Mouse (Mus musculus) heart, adult 11 months (tissue): ENCODE measurements around the gene Cnot6.

ENCODE experiments used
- DNase-seq: peaks from one replicate; pipeline ENCODE4 v3.0.0; 2022

Gene Cnot6

DNA sequence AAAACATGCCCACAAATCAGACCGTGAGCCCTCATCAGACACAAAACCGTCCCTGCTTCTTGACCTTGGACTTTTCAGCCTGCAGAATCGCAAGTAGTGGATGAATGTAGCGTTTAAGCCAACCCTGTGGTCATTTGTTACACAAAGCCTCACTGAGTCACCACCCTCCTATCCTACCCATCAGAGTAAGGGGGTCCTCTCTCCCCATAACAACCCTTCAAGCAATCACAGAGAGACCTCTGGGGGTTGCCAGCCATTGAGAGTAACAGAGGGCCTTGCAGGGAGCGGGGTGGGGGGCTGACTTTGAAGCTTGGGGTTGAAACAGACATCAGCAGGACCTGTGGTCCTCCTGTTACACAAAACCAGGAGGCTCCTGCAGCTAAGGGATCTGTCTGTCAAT, 57.9 kb downstream of the Cnot6 start:
- DNase-seq: peak; percentile 71

- peak; percentile 95 for DNase-seq
These were observed 59.5 kb downstream of the Cnot6 start for GRCm38 (mm10) chr11:49653079-49653408.

DNA sequence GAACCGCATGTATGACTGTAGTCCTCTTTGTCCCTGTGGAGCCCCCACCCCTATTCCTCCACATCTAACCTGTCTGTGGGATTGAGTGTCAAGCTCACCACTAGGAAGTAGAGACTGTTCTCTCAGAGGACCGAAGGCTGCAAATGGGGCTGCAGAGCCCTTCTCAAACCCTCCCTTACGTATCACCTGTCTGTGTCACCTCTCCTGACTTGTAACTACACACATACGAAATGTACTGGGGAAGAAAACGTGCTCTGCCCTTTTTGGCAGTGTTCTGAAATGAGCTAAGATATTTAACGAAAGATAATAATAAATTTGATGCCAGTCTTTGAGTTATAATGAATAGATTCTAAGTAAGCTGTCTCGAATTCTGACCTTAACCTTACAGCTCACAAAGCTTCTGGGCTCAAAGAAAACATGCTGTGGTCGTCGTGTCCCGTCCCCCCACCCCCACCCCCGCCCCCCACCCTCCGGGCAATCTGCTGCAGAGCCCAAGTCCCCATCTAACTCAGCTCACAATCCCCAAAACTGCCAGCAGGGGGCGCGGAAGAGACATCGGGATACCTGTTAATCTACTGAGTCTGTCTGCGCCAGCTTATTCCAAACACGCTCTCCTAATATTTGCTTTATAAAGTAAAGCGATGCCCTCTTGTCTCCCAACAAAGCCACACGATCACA, 60.0 kb downstream of the Cnot6 start:
- DNase-seq: peak; percentile 97

DNA sequence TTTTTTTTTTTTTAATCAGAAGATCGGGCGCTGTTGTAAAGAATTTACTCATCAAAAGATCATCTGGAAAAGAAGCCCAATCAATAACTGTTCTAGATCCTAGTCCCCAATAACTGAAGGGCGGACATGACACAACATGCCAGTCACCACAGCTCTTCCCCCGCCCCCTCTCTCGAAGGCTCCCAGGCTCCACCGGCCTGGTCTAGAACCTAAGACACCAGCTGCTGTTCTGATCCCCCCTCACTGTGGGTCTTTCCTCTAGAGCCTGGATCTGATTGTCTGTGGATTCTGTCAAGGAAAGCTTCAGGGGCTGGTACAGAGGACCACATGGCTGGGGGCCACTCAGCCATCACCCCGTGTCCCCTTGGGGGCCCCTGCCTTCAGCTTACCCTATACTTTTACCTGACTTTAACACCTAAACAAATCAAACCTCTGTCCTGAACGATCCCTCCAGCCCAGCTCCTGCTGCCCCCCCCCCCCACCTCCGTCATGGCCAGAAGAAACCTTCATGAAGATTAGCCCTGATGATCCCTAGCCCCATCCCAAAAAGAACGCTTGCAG, 60.7 kb downstream of the Cnot6 start:
- DNase-seq: peak; percentile 82

DNA sequence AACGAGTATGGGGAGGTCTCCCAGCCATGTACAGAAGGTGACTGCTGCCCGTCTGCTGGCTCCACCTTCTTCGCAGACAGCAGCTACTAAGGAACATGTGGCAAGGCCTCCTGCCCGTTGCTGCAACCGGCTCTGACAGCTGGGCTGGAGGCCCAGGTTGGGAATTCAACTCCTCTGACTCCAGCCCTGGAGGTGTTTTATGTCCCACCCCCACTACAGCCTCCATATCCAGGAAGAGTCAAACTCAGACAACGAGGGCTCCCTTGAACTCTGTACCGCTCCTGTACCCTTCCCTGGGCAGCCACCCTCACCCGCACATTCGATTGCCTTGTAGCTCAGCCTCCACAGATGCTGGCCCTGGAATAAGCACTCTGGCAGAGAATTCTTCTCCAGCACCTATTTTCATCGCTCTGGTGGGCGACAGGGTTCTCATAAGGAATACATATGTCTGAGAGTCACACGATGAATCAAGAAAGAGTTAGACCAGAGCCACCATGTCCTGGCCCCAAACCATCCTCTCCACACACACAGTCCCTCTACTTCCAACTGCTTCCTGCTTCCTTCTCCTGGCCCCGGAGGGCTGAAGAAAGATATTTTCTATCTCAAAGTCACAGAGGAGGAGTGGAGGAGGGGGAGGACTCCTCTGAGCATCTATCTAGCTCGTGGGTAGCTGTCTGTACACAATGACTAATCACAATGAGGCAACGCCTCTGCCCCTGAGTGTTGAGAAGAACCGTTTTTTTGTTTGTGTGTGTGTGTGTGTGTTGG, 61.3 kb downstream of the Cnot6 start:
- peak; percentile 86 for DNase-seq

DNA sequence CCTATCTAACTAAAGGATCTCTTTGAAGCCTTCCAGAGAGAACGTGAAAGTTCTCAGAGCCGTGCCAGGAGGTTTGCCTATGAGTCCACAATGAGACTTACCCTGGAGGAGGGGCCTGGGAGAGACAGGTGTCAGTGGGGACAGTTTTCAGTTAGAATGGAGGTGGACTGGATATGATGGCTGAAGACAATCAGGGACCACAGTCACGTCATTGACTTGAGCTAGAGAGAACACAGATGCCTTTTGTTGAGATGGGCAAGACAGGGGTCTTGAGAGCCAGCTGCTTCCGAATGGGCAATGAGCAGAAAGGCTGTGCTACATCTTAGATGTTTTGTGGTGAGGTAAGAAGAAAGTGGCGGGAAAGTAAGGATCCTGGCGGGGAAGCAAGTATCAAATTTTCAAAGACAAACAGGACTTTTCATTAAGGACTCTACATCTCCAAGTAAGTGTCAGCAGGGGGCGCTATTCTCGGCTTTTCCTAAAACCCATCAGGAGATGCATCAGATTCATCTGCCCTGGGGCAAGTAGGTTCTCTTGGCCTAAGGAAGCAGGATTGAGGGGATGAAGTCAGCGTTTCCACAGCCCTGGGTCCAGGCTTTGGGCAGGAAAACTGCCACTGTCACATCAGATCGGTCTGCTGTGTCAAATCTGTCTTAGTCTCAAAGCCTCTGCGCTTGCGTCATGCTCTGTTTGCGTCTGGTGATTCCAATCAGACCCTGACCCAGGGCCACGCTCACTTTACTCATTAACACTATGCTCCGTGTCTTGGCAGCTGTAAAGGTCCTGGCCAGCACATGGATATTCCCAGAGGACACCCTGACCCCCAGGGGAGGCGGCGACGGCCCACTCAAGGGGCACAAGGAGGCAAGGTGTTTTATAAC, 62.2 kb downstream of the Cnot6 start:
- peak; percentile 90 for DNase-seq

DNA sequence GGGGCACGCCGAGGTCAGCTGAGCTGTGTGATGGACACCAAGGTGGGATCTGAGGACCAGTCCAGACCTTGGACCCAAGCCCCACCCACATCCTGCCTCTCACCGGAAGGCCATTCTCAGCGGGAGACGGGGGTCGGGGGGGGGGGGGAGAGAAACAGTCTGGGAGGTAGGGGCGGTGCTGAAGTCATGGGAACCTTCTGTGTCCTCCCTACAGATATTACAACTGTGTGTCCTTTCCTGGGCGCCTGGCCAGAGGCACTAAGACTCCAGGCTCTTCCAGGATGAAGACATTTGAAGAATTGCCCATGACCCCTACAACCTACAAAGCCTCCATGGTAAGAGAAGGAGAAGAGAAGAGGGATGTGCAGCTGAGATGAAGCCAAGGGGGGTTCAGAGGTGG, 66.8 kb downstream of the Cnot6 start:
- peak; percentile 83 for DNase-seq

DNA sequence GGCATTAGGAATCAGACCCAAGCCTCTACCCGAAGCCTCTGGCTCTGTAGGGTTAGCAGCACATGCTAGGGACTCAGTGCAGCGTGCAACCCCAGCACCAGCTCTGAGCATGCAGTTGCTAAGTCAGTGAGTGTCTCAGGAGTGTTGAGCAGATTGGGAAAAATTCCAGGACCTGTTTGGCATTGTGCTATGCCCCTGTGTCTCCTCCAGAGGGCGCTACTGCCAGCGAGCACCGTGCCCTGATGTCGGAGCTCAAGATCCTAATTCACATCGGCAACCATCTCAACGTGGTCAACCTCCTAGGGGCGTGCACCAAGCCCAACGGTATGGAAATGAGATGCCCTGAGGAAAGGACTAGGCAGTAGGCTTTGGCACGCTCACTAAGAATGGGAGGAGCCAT, 76.1 kb downstream of the Cnot6 start:
- no peak for DNase-seq

- peak; percentile 94 for DNase-seq
These were observed 76.9 kb downstream of the Cnot6 start for GRCm38 (mm10) chr11:49635671-49636070.

- no peak for DNase-seq
These were observed 78.4 kb downstream of the Cnot6 start for GRCm38 (mm10) chr11:49634101-49634500.

DNA sequence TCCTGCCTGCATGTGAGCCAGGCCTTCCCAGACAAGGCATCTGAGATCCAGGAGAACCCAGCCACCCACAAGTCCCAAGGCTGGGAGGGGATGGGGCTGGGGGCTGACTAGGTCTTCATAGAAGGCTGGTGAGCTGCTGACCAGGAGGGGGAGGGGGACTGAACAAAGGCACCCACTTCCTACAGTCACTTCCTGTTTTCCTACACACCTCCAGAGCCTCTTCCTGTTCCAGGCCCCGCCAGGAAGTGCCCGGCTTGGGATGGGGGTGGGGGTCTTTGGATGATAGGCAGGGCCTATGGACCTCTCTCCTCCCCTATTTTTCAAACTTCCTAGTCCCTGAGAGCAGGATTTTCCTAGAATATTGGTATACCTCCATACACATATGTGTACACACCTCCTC, 80.3 kb downstream of the Cnot6 start:
- DNase-seq: peak; percentile 97

DNA sequence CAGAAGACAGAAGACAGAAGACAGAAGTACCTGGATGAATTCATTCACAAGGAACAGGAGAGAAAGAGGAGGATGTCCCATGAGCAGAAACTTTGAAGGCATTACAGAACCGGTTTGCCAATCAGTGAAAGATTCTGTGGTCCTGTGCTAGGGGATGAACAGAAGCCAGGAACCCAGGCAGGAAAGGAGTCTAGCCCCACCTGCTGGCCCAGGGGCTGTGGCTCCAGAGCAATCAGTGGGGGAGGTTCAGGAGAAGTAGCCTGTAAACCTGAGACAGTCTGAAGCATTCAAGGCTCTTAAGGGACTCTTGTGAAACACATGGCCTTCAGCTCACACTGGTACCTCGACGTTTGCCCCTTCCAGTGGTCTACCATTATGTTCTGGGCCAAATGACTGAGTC, 81.4 kb downstream of the Cnot6 start:
- DNase-seq: no peak

DNA sequence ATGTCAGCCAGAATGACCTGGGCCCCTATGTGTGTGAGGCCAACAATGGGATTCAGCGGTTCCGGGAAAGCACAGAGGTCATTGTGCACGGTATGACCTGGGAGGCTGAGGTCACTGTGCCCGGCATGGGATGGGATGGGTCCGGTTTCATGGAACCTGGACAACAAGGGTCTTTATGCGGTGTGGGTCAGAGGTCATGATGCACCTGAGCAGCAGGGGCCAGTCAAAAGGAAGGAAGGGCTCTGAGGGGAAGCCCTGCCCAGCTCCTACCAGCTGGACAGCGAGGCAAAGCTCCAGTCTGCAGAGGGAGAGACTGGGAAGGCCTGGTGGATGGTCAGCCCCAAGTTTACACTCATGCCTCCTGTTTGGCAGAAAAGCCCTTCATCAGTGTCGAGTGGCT, 85.8 kb downstream of the Cnot6 start:
- peak; percentile 94 for DNase-seq

GRCm38 (mm10) chr11:49625863-49626262, 86.7 kb downstream of the Cnot6 start:
- DNase-seq: no peak

DNA sequence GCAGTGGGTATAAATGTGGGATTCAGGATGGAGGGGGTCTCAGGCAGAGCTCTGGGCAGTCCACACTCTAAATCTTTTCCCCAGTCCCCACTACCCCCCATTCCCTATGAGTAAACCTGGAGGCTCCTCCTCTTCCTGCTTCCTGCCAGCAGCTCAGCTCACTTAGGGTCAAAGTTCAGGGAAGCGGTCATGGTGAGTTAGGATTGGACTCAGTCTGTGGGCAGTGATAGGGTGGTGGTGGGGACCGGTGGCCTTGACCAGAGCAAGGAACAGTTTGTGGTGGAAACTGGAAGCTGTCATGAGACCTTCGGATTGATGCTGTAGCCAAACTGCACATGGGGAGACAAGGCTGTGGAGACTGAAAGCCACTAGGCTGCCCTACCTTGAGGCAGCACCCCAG, 88.4 kb downstream of the Cnot6 start:
- DNase-seq: no peak

- peak; percentile 95 for DNase-seq
These were observed 90.6 kb downstream of the Cnot6 start for GRCm38 (mm10) chr11:49621953-49622352.
